In genomic region chr6:90852360-90852759, GRCm38 (mm10) we compare ENCODE assay signal across 12 mouse cellular contexts.
DNase-seq lines count a peak whose midpoint lies in the region; ATAC-seq lines count a peak whose summit lies in the region.
"Had no signal": no experiment of that assay in that cellular context is flagged by ENCODE, and none has a peak within 500 bp of the region (broad histone marks: within the 10 kb centered on the region; RNA-seq: fewer than 3 reads in every experiment).

No protein-coding gene starts in this region.

- no peak overlapping the region for H3K27ac ChIP-seq in kidney, embryonic 15.5 days
- H3K27ac ChIP-seq: limb, embryonic 13.5 days; stomach, embryonic 15.5 days had no signal

- H3K9me3 ChIP-seq in kidney, embryonic 15.5 days (replicated peaks): no peaks in the 10 kb centered on the region
- H3K9me3 ChIP-seq: limb, embryonic 13.5 days; stomach, embryonic 15.5 days had no signal

- no peak overlapping the region for H3K4me2 ChIP-seq in kidney, embryonic 15.5 days
- H3K4me2 ChIP-seq: limb, embryonic 13.5 days; stomach, embryonic 15.5 days had no signal

- intact Hi-C loops in left cerebral cortex, postnatal 4 days (cut with DNase I): no loop called here

- H3K36me3 ChIP-seq in kidney, embryonic 15.5 days: no peaks in the 10 kb centered on the region
- H3K36me3 ChIP-seq: limb, embryonic 13.5 days; stomach, embryonic 15.5 days had no signal

- no peak overlapping the region for H3K9ac ChIP-seq in kidney, embryonic 15.5 days
- H3K9ac ChIP-seq: forebrain, postnatal 0 days; limb, embryonic 13.5 days; stomach, embryonic 15.5 days had no signal

- peak; percentile 5 for DNase-seq in kidney, adult 18-20 months
- DNase-seq in 416B (ENCODE audit: low read depth) (peak; percentile 21), MEL-GATA-1-ER (ENCODE audit: extremely low read depth, low read depth) (peak; percentile 3)
- DNase-seq in kidney, postnatal 36 days: peak; percentile 13 to 65
- DNase-seq in layer of hippocampus, adult 9-11 months: no peak
- no peak for DNase-seq in left cerebral cortex, adult 8-10 months (ENCODE audit: low spot score in 2 of 2)
- no peak for DNase-seq in left cerebral cortex, postnatal 4 days
- DNase-seq: cerebellum, adult 9-11 months; forebrain, postnatal 0 days had no signal

- ATAC-seq in kidney, embryonic 15.5 days (replicated peaks; ENCODE audit: low FRiP score): no peak
- ATAC-seq: forebrain, postnatal 0 days had no signal

- H3K27me3 ChIP-seq in kidney, embryonic 15.5 days: no peaks in the 10 kb centered on the region
- H3K27me3 ChIP-seq: limb, embryonic 13.5 days; stomach, embryonic 15.5 days had no signal

- WGBS in kidney, embryonic 15.5 days: 25% methylated on average over 2 of the region's 2 CpGs

- H3K4me3 ChIP-seq in kidney, embryonic 15.5 days (replicated peaks): no peak overlapping the region
- H3K4me3 ChIP-seq: limb, embryonic 13.5 days; stomach, embryonic 15.5 days had no signal

- no peaks in the 10 kb centered on the region for H3K4me1 ChIP-seq in kidney, embryonic 15.5 days
- H3K4me1 ChIP-seq: limb, embryonic 13.5 days; stomach, embryonic 15.5 days had no signal

Comparison
In these comparisons a context has a peak if more than half of its experiments do, and no peak if none do; other contexts are left out.
1. DNase-seq: peak in kidney, adult 18-20 months (single experiment), 416B (single experiment), MEL-GATA-1-ER (single experiment) and kidney, postnatal 36 days (2 of 2); none in layer of hippocampus, adult 9-11 months (single experiment), left cerebral cortex, adult 8-10 months (0 of 2) and left cerebral cortex, postnatal 4 days (single experiment).